Mouse (Mus musculus): ENCODE results near the gene Clec12a.

The Clec12a gene

DNA sequence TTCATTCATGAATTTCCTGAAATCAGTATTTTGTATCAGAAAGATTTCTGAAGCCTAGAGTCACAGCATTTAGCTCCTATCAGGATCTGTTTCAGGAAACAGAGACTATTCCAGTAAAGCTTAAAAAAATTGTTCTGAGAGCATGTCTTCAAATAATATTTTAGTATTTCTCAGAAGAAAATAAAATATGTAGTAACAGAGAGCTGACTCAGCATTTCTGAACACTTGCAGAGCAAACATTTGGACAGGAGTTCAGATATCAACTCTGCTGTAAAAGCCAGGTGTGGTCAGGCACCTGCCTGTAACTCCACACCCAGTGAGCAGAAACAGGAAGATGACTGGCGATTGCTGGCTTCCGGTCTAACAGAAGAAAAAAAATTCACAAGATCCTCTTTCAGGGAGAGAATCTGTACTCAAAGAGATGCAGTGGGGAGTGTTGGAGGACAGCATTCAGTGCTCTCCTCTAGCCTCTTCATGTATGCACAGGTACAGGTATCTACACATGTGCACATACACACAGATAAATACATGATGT, 32.5 kb downstream of the Clec12a start:
- no peak for DNase-seq (ENCODE audit: low spot score in 2 of 2)

DNA sequence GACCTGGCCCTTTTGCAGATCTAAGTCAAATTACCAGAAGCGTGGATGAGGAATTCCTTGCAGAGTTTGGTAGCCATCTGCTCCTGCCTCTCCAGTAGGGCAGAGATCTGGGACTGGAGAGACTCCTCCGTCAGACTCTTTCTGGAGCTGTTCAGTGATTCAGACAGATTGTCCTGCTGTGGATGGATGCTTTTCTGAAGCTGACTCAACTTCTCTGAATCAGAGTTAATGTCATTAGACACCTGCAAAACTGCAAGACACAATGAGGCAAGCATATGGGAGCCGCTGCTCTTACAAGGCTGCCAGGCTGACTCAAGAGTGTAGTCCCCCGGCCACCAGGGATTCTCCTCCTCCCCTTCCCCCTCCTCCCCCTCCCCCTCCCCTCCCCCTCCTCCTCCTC, 38.0 kb downstream of the Clec12a start:
- DNase-seq (ENCODE audit: low spot score in 2 of 2): no peak

DNA sequence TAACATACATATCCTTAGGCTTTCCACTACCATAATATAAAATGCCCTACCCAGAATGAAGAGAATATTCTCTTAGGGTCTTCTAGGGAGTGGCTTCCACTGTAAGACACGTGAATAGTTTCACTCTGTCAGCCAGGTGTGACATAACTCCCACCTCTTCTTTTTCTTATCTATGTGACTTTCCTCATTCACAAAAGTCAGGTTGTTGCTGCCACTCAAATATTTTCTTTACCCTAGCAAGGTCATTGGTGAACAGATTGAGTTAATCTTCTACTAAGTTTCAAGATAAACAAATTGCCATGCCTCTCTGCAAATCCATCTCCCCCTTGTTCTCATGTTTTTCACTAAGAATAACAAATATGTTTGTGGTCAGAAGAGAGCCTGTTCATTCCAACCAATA, 39.2 kb downstream of the Clec12a start:
- DNase-seq (ENCODE audit: low spot score in 2 of 2): no peak

DNA sequence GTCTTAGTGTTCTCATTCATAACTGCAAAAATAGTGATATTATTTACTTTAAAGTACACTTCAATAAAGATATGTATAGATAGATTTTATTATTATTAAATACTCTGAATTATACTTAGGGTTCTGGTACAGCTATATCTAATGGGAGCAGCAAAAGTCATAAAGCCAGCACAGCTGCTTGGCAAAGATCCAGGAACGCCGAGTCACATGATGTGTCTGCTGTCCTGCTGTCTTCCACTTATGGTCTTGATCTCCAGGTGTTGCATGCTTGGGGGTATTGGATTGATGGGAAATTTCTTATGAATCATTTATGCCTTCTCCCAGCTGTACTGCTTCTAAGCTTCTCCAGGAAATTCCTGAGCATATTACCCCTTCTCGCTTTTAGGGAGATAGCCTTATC, 41.0 kb downstream of the Clec12a start:
- DNase-seq (ENCODE audit: low spot score in 2 of 2): no peak

DNA sequence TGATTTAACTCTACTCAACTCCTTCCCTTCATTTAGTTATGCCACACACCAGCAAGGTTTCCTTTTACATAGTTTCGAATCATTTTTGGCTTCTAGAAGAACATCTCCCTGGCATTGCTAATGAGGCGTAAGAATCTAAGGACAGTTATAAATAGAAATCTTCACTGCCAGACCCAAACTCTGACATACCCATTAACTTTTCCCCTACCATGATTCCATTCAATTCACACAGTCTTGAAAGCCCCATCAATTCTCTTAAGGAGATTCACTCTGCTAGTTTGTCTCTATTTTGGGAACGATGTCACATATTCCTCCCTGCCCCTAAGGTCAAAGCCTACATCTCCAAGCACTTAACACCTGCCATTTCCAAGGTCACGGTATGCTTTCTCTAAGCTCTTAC, 42.5 kb downstream of the Clec12a start:
- DNase-seq (ENCODE audit: low spot score in 2 of 2): no peak

DNA sequence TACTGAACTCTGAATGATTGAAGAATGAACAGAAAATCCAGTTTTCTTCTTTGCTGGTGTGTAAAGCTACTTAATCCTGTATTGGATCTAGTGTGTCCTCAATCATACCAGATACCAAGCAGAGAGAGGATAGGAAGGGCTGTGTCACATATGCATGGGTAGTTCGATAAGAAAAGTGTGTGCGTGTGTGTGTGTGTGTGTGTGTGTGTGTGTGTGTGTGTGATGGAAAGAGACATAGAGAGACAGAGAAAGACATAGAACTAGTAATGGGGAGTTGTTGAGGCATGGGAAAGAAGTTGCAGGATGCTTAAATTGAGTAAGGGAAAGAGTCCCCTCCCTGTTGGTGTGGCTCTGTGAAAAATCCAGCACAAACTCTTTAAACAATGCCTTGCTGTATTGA, 43.3 kb downstream of the Clec12a start, which contains the start of gene Clec12b:
Clec12b (minus strand) TSS at position 101 of the 400 bp plus-strand sequence.
- no peak for DNase-seq (ENCODE audit: low spot score in 2 of 2)

DNA sequence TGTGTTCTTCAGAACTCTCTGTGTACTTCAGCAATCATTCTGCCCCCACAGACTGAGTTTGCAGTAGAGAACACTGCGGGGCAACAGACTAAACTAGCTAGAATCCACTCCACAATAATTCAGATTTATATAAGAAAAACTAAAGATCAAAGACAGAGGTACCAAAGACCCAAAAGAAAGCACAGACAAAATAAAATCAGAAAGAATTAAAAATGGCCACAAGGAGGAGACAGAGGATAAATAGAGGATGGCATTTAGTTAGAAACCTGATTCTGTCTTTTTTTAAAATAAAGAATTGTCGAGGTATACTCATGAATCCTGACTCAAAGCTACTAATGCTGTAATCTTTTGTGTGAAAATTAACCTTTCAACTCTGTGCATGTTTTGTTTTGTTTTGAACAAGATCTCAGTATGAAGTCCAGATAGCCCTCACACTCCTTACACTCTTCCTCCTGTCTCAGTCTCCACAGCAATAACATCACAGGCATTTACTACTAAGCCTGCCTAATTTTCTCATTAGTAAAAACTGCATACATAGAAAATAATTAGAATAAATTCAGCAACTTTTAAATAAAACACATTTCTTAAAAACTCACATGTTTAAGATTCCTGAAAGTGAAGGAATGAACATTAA, 50.7 kb downstream of the Clec12a start:
- DNase-seq (ENCODE audit: low spot score in 2 of 2): no peak

DNA sequence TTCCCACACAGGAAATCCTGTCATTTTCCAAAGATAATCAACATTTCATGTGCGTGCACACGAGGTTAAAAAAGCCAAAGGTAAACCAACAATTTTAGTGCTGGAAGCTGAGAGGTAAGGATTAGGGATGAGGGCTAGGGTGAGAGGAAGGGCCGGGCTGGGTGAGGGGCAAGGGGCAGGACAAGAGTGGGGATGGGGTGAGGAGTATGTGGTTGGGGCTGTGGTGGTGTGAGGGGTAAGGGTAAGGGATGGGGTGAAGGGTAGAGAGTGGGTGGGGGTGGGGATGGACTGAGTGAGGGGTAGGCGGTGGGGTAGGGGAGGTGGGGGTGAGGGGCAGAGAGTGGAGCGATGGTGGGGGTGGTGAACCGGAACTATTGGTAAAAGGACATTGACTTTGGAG, 51.2 kb downstream of the Clec12a start:
- no peak for DNase-seq (ENCODE audit: low spot score in 2 of 2)

DNA sequence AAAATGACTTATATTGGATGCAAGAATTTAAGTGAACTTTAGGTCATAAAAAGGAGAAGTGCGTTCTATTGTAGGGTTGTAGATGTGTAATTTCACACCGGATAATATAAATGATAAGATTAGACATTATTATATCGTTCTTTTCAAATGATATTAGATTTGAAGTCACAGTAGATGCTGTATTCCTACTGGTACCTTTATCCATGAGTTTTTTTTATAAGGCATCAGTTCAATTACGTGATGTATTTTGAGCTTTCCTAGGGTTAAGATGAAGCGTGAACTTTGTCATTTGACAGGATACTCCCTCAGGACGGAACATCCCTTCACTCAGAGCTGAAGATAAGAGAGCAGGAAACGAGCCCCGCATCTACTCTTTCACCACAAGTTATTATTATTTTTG, 54.5 kb downstream of the Clec12a start, which contains the start of gene Clec1b:
Clec1b (plus strand) TSS at position 301 of the 400 bp plus-strand sequence.
- no peak for DNase-seq (ENCODE audit: low spot score in 2 of 2)

DNA sequence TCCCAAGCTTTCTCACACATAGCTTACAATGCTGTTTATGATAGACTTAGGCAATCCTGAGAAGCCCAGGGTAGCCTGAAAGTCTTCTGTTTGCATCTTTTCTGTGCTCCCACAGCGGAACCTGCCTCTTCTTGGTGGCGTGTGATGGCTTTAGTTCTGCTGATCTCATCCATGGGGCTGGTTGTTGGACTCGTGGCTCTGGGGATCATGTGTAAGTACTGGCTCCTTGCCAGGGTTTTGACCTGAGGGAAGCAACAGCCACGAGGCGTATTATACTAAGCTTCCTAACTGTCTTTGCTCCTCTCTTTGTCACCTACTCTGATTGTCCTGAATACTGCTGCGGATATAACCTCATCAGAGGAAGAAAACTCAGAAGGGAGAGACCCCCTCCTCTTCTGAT, 57.5 kb downstream of the Clec12a start:
- no peak for DNase-seq (ENCODE audit: low spot score in 2 of 2)

DNA sequence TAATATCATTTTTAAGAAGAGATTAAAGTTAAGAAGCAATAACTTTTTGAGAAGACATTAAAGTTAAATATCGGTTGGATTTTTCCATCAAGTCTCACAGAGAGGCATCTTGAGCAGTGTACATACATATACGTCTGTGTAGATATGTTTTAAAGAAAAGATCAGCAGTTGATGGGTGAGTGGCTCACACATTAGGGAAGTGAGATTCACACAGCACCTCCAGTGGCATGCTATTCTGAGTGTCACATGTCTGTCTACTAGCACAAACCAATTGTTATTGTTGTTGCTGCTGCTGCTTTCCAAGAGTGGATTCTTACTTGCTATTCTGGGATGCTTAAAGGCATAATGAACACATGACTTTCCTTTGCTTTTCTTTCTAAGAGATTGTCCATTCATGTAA, 59.9 kb downstream of the Clec12a start:
- no peak for DNase-seq (ENCODE audit: low spot score in 2 of 2)

DNA sequence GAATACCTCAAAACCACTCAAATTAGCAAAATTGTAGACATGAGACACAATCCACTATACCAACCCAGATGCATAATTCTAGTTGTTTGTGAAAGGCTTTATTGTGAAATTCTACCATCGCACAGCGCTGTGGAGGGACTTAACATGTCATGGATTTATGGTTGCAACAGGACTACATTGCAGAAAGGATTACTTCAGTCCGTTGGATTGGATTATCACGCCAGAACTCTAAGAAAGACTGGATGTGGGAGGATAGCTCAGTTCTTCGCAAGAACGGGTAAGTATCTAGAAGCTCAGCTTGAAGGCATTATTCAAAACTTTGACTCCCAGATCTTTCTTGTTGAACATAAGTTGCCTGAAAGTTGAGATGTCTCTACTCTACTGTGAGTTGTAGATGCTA, 60.9 kb downstream of the Clec12a start:
- no peak for DNase-seq (ENCODE audit: low spot score in 2 of 2)

DNA sequence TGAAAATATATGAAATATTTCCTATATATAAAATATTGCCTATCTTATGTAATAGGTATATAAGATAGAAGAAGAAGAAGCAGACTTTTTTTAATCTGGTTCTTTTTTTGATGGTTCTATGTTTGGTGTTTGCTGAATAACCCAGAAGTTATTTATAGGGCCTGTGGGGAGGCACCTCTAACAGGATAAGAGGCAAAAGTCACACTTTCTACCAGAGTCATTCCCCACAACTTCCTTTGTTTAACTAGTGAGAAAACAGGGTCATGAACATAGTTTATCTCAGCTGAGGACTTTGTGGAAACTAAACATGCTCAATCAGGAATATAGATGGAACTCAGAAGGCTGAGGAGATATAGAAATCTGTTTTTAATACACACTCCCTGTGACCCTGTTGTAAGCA, 63.5 kb downstream of the Clec12a start:
- DNase-seq (ENCODE audit: low spot score in 2 of 2): no peak

DNA sequence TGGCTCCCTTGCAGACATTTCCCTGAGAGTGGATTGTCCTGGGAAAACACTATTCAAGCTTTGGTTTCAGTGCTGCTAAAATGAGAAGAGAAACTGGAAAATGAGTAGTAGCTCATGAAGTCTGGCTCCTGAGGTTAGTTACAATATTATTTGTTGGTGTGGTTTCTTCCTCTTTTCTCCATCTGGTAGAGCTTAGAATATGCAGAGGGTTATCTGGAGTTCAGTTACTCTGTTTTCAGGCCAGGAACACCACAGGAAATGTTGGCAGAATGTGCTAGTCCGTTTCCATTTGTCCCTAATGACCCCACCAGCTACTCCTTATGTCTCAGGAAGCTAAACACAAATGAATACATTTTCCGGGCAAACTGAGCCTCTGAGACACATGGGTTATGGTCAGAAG, 64.8 kb downstream of the Clec12a start:
- no peak for DNase-seq (ENCODE audit: low spot score in 2 of 2)

DNA sequence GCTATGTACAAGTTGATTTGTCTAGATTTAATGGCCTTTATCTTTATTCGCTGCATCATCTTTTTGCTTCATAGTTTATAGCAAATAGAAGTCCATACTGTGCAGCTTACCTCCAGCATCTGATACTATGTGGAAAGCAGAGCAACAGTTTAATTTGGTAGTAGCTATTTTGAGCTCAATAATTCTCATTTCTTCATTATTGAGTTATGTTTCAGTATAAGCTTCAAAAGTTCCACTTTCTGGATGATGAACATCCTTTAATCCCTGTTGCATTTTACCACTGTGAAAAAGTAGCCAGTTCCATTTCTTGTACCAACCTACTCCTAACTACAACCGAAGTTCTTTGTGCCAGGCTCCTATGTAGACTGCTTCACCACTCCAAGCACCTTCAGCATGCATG, 66.1 kb downstream of the Clec12a start, which contains the start of gene Clec9a:
Clec9a (plus strand) TSS at position 301 of the 400 bp plus-strand sequence.
- DNase-seq (ENCODE audit: low spot score in 2 of 2): no peak

DNA sequence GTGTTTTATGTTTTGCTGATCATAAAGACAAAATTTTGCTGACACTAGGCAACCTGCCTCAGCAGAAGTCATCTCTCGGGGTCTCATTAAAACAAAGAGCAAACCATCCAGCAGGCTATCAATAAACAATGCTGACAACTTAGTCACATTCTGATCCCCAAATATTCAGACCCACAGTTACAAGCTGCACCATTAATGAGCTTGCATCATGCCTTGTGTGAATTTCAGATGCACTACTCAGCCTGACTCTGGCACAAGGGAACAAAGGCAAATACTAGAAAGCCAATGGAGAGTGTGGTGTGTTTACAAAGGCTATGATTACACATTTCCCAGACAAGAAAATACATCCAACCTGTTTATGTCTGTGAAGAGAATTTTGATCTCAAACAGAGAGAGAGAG, 71.7 kb downstream of the Clec12a start:
- no peak for DNase-seq (ENCODE audit: low spot score in 2 of 2)
